Mouse (Mus musculus): Measurements from ENCODE around the gene Stx8. TPM values are rescaled to one million over a fixed set of nuclear protein-coding genes. Genes with fewer than 3 reads are reported as not detected.
A peak's percentile ranks its signal among the peaks of the same experiment; 100 is the strongest.

Stx8 gene
- polyA plus RNA-seq, 2 experiments, result 23.3 to 65.3 TPM

DNA sequence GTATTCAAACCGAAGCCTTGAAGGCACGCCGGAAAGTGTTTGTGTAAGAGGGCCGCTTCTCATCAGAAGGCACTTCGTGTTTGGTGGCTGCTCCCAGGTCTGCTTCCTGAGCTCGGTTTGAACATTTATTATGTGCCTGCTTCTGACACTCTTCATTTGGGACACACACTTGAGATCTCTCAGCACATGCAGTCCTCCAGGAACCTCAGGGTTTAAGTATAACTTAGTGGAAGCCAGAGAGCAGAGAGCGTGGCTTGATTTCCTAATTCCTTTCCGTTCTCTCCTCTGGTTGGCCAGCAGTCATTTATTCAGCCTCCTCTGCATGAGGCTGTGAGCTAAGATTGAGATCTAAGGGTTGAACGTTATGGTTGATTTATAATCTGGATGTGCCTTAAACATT lies 71.1 kb downstream of the Stx8 start:
- no peak for TF ChIP-seq POLR2A (IDR thresholded peaks at IDR 0.05; ENCODE audit: borderline replicate concordance, extremely low read depth, insufficient read depth, insufficient read length)
- Histone ChIP-seq H3K36me3 (ENCODE audit: control insufficient read depth, insufficient read depth, low read length) (no peaks in the 10 kb centered on the region), H3K27ac (replicated peaks; ENCODE audit: low read depth, low read length) (no peak overlapping the region), H3K9ac (ENCODE audit: low read depth, low read length, severe bottlenecking) (no peak overlapping the region), H3K4me3 (replicated peaks; ENCODE audit: low read length) (no peak overlapping the region), H3K4me2 (replicated peaks; ENCODE audit: low read depth, low read length, severe bottlenecking) (no peak overlapping the region), H3K4me1 (ENCODE audit: control insufficient read depth, insufficient read depth, low read length) (peaks cover 11% of the 10 kb centered on the region), H3K9me3 (ENCODE audit: control insufficient read depth, low read length) (no peaks in the 10 kb centered on the region), H3K27me3 (ENCODE audit: control insufficient read depth, insufficient read depth, low read length) (no peaks in the 10 kb centered on the region)
- 66% methylated on average over 9 of the region's 9 CpGs for WGBS
- no peak for ATAC-seq (ENCODE audit: low FRiP score, low read depth)
- no peak for DNase-seq (ENCODE audit: low spot score)

DNA sequence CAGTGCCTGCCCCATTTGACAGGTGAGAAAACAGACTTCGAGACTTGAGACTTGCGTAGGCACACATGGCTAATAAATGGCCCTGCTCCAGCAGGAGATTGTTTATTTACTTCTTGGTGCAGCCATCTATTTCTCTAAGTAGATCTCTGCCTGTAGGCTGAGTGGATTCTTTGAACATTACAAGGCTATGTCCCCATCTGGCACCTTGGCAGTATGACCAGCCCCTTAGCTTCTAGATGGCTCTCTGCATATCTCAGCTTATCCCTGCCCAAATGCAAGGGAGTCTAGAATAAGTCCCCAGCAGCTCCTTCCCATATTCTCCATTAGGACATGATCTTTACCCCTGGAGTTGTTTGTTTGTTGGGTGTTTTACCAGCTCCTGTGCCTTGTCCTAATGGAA lies 72.1 kb downstream of the Stx8 start:
- no peaks in the 10 kb centered on the region for H3K27me3 ChIP-seq (ENCODE audit: control insufficient read depth, insufficient read depth, low read length)
- TF ChIP-seq POLR2A (IDR thresholded peaks at IDR 0.05; ENCODE audit: borderline replicate concordance, extremely low read depth, insufficient read depth, insufficient read length), result no peak
- H3K4me1 ChIP-seq (ENCODE audit: control insufficient read depth, insufficient read depth, low read length), result peaks cover 11% of the 10 kb centered on the region
- no peaks in the 10 kb centered on the region for H3K36me3 ChIP-seq (ENCODE audit: control insufficient read depth, insufficient read depth, low read length)
- no peaks in the 10 kb centered on the region for H3K9me3 ChIP-seq (ENCODE audit: control insufficient read depth, low read length)
- ATAC-seq (ENCODE audit: low FRiP score, low read depth) (no peak), DNase-seq (ENCODE audit: low spot score) (no peak)
- no peak overlapping the region for H3K27ac ChIP-seq (replicated peaks; ENCODE audit: low read depth, low read length)
- H3K9ac ChIP-seq (ENCODE audit: low read depth, low read length, severe bottlenecking), result no peak overlapping the region
- no peak overlapping the region for H3K4me3 ChIP-seq (replicated peaks; ENCODE audit: low read length)
- no peak overlapping the region for H3K4me2 ChIP-seq (replicated peaks; ENCODE audit: low read depth, low read length, severe bottlenecking)
- WGBS, result 72% methylated on average over 2 of the region's 2 CpGs

DNA sequence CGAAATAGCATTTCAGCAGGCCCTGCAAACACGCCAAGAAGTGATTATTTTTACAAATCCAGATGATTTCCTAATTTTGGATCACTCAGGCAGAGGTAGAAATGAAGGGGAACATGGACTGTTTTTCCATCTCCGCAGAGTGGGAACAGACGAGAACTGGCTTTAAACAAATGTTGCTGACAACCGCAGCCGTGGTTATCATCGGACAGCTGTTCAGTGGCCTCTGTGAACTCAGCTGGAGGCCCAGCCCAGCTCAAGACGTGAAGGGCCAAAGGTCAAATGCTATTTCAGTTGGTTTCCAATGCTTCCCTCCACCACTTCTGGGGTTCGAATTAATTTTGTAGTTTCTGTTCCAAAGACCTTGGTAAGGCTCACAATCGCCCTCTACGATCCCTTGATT lies 78.2 kb downstream of the Stx8 start:
- Histone ChIP-seq H3K4me3 (replicated peaks; ENCODE audit: low read length) (no peak overlapping the region), H3K4me1 (ENCODE audit: control insufficient read depth, insufficient read depth, low read length) (peaks cover 2% of the 10 kb centered on the region), H3K27me3 (ENCODE audit: control insufficient read depth, insufficient read depth, low read length) (no peaks in the 10 kb centered on the region), H3K27ac (replicated peaks; ENCODE audit: low read depth, low read length) (no peak overlapping the region), H3K36me3 (ENCODE audit: control insufficient read depth, insufficient read depth, low read length) (no peaks in the 10 kb centered on the region), H3K4me2 (replicated peaks; ENCODE audit: low read depth, low read length, severe bottlenecking) (no peak overlapping the region), H3K9ac (ENCODE audit: low read depth, low read length, severe bottlenecking) (no peak overlapping the region), H3K9me3 (ENCODE audit: control insufficient read depth, low read length) (no peaks in the 10 kb centered on the region)
- WGBS, result 39% methylated on average over 11 of the region's 11 CpGs
- DNase-seq (ENCODE audit: low spot score) (peak; percentile 22), ATAC-seq (ENCODE audit: low FRiP score, low read depth) (no peak)
- TF ChIP-seq POLR2A (IDR thresholded peaks at IDR 0.05; ENCODE audit: borderline replicate concordance, extremely low read depth, insufficient read depth, insufficient read length), result no peak

DNA sequence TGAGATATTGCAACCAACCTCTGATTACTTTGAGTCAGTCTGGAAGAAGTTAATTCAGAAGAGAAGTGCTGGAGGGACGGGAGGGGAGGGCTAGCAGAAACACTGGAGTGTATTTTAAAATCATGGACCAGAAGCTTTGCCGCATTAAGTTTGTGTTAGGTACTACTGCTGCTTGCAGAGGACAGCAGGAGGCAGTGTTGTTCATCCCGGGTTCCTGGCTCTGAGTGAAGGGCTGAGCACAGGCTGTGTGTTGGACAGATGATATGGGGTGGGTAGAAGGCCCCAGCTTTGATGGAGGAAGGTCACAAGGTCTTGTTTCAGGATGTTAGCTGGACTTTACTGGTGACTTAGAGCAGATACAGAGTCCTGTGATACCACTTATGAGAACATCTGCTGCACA lies 80.9 kb downstream of the Stx8 start:
- no peak for TF ChIP-seq POLR2A (IDR thresholded peaks at IDR 0.05; ENCODE audit: borderline replicate concordance, extremely low read depth, insufficient read depth, insufficient read length)
- no peak overlapping the region for H3K27ac ChIP-seq (replicated peaks; ENCODE audit: low read depth, low read length)
- no peak overlapping the region for H3K9ac ChIP-seq (ENCODE audit: low read depth, low read length, severe bottlenecking)
- DNase-seq (ENCODE audit: low spot score) (no peak), ATAC-seq (ENCODE audit: low FRiP score, low read depth) (no peak)
- H3K4me3 ChIP-seq (replicated peaks; ENCODE audit: low read length), result no peak overlapping the region
- H3K4me1 ChIP-seq (ENCODE audit: control insufficient read depth, insufficient read depth, low read length), result peaks cover 8% of the 10 kb centered on the region
- no peaks in the 10 kb centered on the region for H3K9me3 ChIP-seq (ENCODE audit: control insufficient read depth, low read length)
- 47% methylated on average over 3 of the region's 3 CpGs for WGBS
- H3K27me3 ChIP-seq (ENCODE audit: control insufficient read depth, insufficient read depth, low read length), result no peaks in the 10 kb centered on the region
- no peaks in the 10 kb centered on the region for H3K36me3 ChIP-seq (ENCODE audit: control insufficient read depth, insufficient read depth, low read length)
- H3K4me2 ChIP-seq (replicated peaks; ENCODE audit: low read depth, low read length, severe bottlenecking), result no peak overlapping the region

DNA sequence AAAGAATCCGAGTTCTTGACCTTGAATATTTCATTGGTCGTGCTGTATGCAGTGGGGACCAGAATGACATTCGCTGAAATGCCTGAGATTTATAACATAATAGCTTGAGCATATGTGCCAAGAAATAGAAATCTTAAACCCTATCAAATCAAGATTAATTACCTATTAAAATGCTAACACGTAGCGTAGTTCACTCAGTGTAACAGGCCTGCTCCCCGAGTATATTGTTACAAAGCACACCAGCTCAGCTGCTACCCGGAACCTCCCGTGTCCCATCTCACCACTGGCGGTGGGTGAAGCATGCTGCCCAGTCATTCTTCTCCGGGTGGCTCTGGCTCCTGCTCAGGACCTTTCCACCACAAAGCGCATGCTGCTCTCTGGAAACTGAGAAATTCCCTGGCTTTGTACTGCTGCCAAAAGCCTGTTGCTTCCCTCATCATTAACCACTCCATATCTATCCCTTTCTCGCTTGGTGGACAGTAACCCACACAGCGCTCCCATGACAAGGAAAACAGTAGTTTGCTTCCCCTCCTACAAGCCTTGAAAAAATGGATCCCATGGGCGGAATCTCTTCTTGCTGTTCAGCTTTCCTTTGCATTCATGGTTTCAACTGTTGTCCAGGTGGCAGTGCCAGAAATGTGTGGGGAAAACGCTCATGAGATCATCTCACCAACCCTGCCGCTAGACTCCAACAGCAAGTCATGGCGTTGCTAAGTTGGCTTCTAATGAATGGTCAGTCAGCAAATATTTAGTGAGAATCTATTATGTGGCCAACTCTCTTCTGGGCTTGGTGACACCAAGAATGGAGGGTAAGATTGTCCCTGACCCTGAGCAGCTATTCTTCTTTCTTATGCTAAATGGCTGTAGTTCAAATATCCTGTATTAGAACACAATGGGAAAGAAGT lies 83.5 kb downstream of the Stx8 start:
- H3K36me3 ChIP-seq (ENCODE audit: control insufficient read depth, insufficient read depth, low read length), result no peaks in the 10 kb centered on the region
- DNase-seq (ENCODE audit: low spot score), result no peak
- ATAC-seq (ENCODE audit: low FRiP score, low read depth), result no peak
- no peak overlapping the region for H3K4me2 ChIP-seq (replicated peaks; ENCODE audit: low read depth, low read length, severe bottlenecking)
- H3K4me3 ChIP-seq (replicated peaks; ENCODE audit: low read length), result no peak overlapping the region
- no peaks in the 10 kb centered on the region for H3K9me3 ChIP-seq (ENCODE audit: control insufficient read depth, low read length)
- no peak overlapping the region for H3K27ac ChIP-seq (replicated peaks; ENCODE audit: low read depth, low read length)
- WGBS, result 68% methylated on average over 17 of the region's 17 CpGs
- no peak overlapping the region for H3K9ac ChIP-seq (ENCODE audit: low read depth, low read length, severe bottlenecking)
- no peaks in the 10 kb centered on the region for H3K27me3 ChIP-seq (ENCODE audit: control insufficient read depth, insufficient read depth, low read length)
- TF ChIP-seq POLR2A (IDR thresholded peaks at IDR 0.05; ENCODE audit: borderline replicate concordance, extremely low read depth, insufficient read depth, insufficient read length), result no peak
- peaks cover 8% of the 10 kb centered on the region; the same call in 1 of the 2 replicates for H3K4me1 ChIP-seq (ENCODE audit: control insufficient read depth, insufficient read depth, low read length)
